Mouse (Mus musculus): ENCODE data around the gene Rgs9bp.

GRCm38 (mm10) chr7:35622626-35623025 is 37.2 kb upstream of the Rgs9bp start:
- TF ChIP-seq CTCF (IDR thresholded peaks at IDR 0.05; ENCODE audit: extremely low read depth, insufficient read depth, low read length) (no peak), POLR2A (IDR thresholded peaks at IDR 0.05; ENCODE audit: extremely low read depth, insufficient read depth, low read length) (no peak)
